Mouse (Mus musculus) forebrain, embryonic 16.5 days (tissue): Measurements from ENCODE around the gene Gon4l. TPM values are rescaled to one million over a fixed set of nuclear protein-coding genes. Genes with fewer than 3 reads are reported as not detected.
"Not testable (repeated sequence)": the region's sequence is repeated elsewhere in the genome, so short reads cannot be mapped to it uniquely, and the experiment has no call there.

Experiments
- ATAC-seq: fragments of 200-750 bp; cut with Nextera tagmentation; 2 replicates; pipeline ENCODE4 v1.8.0; 2017; ENCODE audit warnings: mild to moderate bottlenecking, moderate library complexity
- H3K27ac ChIP-seq: fragments of 300-500 bp; sonication (generic); 2 replicates; pipeline ENCODE4 v1.5.1; 2014; ENCODE audit warnings: low read length, control low read depth
- H3K27me3 ChIP-seq: fragments of 300-500 bp; sonication (generic); replicated peaks from 2 replicates; pipeline ENCODE4 v1.6.1; 2014; ENCODE audit warnings: low read length; ENCODE audit not compliant: control insufficient read depth, insufficient read depth
- H3K36me3 ChIP-seq: fragments of 300-500 bp; sonication (generic); 2 replicates; pipeline ENCODE4 v1.6.1; 2014; ENCODE audit not compliant: control insufficient read depth, insufficient read depth
- H3K4me1 ChIP-seq: fragments of 300-500 bp; sonication (generic); replicated peaks from 2 replicates; pipeline ENCODE4 v1.6.1; 2014; ENCODE audit warnings: low read length; ENCODE audit not compliant: control insufficient read depth, insufficient read depth
- H3K4me2 ChIP-seq: fragments of 300-500 bp; sonication (generic); 2 replicates; pipeline ENCODE4 v1.6.1; 2014; ENCODE audit warnings: mild to moderate bottlenecking, low read length, control low read depth
- H3K4me3 ChIP-seq: fragments of 300-500 bp; sonication (generic); replicated peaks from 2 replicates; pipeline ENCODE4 v1.5.1; 2014; ENCODE audit warnings: mild to moderate bottlenecking, low read length, control low read depth
- H3K9ac ChIP-seq: fragments of 300-500 bp; sonication (generic); replicated peaks from 2 replicates; pipeline ENCODE4 v1.6.1; 2014; ENCODE audit warnings: low read depth, low read length, control low read depth
- H3K9me3 ChIP-seq: fragments of 300-500 bp; sonication (generic); 2 replicates; pipeline ENCODE4 v1.6.1; 2016; ENCODE audit warnings: low read length; ENCODE audit not compliant: control insufficient read depth
- WGBS: fragments of 180-500 bp; shearing (Covaris S2); extraction: QIAGEN DNeasy Blood & Tissue Kit; methylation state at CpG from one replicate; pipeline ENCODE4 v1.1.7; 2014; 5-methylcytosine and 5-hydroxymethylcytosine counted together
- polyA plus RNA-seq: library from polyadenylated mRNA; unstranded; fragments of >200 nt; fragmentation: Nextera tagmentation; extraction: Ambion mirVana; gene quantifications from 2 replicates; pipeline ENCODE4 v1.2.1, GENCODE M21; 2015

Gon4l gene
- polyA plus RNA-seq = 13.6 and 17.3 TPM in 2 replicates

DNA sequence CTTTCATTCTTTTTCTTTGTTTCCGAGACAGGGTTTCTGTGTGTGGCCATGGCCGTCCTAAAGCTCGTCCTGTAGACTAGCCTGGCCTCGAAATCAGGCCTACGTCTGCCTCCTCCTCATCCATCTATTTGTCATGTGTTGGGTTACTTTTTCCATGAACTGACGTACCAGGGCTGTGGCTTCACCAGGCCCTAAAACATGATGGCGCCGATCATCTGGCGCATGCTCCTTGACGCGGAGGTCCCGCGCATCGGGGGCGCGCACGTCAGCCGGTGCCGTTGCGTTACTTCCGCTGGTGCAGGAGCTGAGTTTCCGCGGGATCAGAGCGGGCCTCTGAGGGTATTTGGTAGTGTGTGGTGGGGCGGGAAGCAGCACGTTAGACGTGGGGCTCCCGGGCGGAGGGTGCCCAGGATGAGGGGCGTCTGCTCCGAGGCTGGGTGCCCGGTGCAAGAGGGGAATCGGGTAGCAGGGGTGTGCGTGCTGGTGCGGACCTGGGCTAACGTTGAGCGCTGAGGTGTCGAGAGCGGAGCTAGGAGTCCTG lies at the start of gene Gon4l:
Gon4l (plus strand) TSS at position 281 of the 541 bp plus-strand sequence.
- 4% methylated on average over 20 of the region's 39 CpGs for WGBS
- peak; percentile 46 for ATAC-seq
- Histone ChIP-seq H3K4me2 (peak within 1 kb of the TSS; percentile 39), H3K4me3 (peak within 1 kb of the TSS; percentile 41), H3K9ac (peak within 1 kb of the TSS; percentile 54), H3K27ac (peak within 1 kb of the TSS; percentile 87)
- H3K9me3 ChIP-seq, H3K27me3 ChIP-seq, H3K36me3 ChIP-seq, H3K4me1 ChIP-seq: not testable (repeated sequence)

DNA sequence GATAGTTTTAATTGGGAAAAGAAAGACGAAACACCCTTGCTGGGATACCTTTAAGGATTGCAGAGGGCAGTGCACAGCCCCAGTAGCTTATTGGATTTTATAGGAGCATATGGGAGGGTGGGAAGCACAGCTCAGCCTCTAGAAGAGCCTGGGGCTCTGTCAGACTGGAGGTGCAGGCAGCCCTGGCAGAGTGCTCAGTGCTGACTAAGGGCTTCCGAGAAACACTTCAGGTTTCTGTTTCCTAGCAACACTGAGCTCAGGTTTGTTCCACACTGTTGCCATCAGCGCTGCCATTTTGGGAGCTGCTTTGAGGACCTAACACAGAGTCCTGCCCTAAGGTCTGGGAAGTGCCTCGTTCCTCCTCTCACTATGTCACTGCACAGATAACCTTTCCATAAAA lies 48.7 kb upstream of the Gon4l start:
- WGBS = 79% methylated on average over 1 of the region's 4 CpGs
- H3K27me3 ChIP-seq, H3K4me3 ChIP-seq, H3K36me3 ChIP-seq, H3K9me3 ChIP-seq, H3K9ac ChIP-seq, H3K27ac ChIP-seq, H3K4me2 ChIP-seq, H3K4me1 ChIP-seq, ATAC-seq: not testable (repeated sequence)

DNA sequence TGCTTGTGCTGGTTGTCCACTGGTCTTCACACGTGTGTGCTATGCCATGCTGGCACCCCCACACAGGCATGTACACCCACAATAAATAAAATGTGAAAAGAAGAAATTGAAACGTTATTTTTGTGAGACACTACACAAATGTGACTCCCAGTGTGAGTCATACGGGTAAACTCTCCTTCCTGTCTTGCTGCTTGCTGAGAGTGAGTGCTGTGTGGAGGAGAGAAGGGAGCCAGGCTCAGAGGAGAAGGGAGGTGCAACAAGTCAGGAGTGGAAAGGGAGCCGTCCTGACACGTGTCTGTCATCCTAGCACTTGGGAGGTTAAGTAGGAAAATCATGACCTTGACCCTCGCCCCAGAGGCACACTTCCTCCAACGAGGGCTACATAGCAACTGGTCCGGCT lies 48.2 kb upstream of the Gon4l start:
- H3K9ac ChIP-seq, H3K9me3 ChIP-seq, H3K4me2 ChIP-seq, H3K4me1 ChIP-seq, H3K27ac ChIP-seq, H3K4me3 ChIP-seq, H3K36me3 ChIP-seq, H3K27me3 ChIP-seq, ATAC-seq: not testable (repeated sequence)
- WGBS = no CpG with 5 or more reads among the region's 8 CpGs

DNA sequence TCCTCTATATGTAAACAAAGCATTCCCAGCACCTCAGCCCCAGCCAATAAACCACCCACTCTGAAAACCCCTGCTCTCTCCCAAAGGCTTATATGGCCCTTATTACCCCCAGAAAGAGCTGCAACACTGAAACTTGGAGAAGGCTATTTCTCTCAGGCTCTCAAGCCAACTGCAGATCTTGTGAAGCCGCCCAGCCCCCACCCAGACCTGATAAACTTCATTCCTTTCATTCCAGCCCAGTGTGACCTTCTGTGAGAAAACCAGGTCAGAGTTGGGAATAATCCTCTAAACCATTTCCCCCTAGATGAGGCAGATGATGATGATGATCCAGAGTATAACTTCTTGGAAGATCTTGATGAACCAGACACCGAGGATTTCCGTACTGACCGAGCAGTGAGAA lies 47.0 kb upstream of the Gon4l start:
- H3K9me3 ChIP-seq, H3K9ac ChIP-seq, H3K27me3 ChIP-seq, H3K4me1 ChIP-seq, H3K4me2 ChIP-seq, ATAC-seq, H3K4me3 ChIP-seq, H3K27ac ChIP-seq, H3K36me3 ChIP-seq: not testable (repeated sequence)
- no CpG with 5 or more reads among the region's 4 CpGs for WGBS

DNA sequence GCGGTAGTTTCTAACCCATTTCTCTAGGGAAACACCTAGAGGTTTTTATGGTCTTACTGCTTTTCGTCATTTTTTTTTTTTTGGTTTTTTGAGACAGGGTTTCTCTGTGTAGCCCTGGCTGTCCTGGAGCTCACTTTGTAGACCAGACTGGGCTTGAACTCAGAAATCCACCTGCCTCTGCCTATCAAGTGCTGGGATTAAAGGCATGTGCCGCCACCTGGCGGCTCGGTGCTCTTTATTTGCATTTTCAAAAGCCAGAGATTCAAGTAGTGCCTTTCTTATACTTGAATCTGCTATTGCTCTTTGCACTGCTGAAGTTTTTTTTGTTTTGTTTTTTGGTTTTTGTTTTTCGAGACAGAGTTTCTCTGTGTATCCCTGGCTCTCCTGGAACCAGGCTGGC lies 37.5 kb upstream of the Gon4l start:
- H3K36me3 ChIP-seq, H3K27me3 ChIP-seq, H3K9ac ChIP-seq, ATAC-seq, H3K4me3 ChIP-seq, H3K4me2 ChIP-seq, H3K4me1 ChIP-seq, H3K27ac ChIP-seq, H3K9me3 ChIP-seq: not testable (repeated sequence)
- 83% methylated on average over 6 of the region's 6 CpGs for WGBS

DNA sequence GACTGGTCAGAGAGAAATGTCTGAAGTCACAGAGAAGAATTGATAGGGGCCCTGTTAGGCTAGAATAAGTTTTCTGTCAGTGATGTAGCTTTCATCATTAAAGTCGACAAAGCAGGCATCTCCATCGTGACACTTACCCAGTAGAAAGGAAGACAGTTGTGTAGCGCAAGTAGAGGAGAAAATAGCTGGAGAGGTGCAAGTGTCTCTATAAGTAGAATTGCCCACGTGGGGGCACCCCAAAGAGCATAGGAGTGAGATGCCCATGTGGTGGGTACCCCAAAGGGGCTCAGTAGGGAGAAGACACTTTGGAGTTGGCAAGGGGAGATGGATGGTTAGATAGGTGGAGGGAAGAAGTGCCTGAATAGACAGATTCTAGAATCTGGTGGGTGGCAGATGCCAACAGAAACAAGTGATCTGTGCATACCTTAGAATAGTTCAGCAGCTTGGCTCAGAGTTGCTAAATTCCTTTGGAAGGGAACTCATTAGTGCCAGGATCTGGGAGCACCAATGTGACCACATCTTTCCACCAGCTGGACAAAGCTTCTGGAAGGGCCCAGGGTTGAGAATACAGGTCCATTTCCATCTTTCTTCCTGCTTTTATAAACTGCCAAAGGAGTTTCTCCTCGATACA lies 31.0 kb upstream of the Gon4l start:
- WGBS = 88% methylated on average over 5 of the region's 5 CpGs
- H3K4me1 ChIP-seq = no peaks in the 10 kb centered on the region

DNA sequence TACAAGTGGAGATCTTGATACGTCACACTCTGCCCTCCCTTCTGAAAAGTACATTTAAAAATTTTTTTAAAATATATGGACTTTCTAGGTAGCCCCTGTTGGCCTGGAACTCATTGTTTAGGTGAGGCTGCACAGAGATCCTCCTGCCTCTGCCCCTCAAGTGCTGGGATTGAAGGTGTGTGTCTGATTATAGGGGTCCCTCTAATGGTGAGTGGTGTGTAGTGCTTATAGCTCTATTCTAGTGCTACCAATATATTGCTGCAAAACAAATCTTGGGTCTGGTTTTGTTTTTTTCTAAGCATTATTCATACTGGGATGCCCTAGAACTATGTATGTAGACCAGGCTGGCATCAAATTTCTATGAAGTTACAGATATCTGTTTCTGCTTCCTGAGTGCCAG lies 9.3 kb upstream of the Gon4l start:
- Histone ChIP-seq H3K9me3 (no peaks in the 10 kb centered on the region), H3K9ac (no peak overlapping the region), H3K27me3 (no peaks in the 10 kb centered on the region), H3K4me3 (no peak overlapping the region), H3K36me3 (peaks cover 3% of the 10 kb centered on the region; the same call in 1 of the 2 replicates), H3K27ac (no peak overlapping the region), H3K4me2 (no peak overlapping the region), H3K4me1 (no peaks in the 10 kb centered on the region)
- ATAC-seq = no peak
- WGBS = no CpG with 5 or more reads among the region's 1 CpGs

More for the DNA sequence above, 31.0 kb upstream of the Gon4l start:
- Histone ChIP-seq H3K27ac (no peak overlapping the region), H3K4me2 (no peak overlapping the region), H3K9me3 (no peaks in the 10 kb centered on the region), H3K4me3 (no peak overlapping the region), H3K9ac (no peak overlapping the region), H3K36me3 (no peaks in the 10 kb centered on the region), H3K27me3 (no peaks in the 10 kb centered on the region)
- no peak for ATAC-seq

DNA sequence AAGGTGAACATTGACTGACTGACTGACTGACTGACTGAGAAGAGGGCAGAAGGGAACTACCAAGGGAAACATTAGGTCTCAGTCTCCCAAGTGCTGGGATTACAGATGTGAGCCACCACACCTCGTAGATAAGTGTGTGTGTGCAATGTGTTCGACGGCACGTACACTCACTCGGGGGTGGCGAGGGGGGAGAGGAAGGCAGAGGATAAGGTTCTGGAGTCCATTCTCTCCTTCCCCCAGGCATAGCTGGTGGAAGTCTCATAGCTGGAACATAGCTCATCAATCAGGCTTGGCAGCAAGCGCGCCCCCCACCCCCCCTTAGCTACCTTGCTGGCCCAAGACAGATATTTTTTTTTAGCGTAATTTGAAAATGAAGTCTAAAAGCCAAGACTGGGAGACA lies 7.8 kb upstream of the Gon4l start:
- no peaks in the 10 kb centered on the region for H3K9me3 ChIP-seq
- no peak overlapping the region for H3K9ac ChIP-seq
- H3K27ac ChIP-seq = no peak overlapping the region
- ATAC-seq = no peak
- 90% methylated on average over 9 of the region's 9 CpGs for WGBS
- no peak overlapping the region for H3K4me3 ChIP-seq
- H3K4me1 ChIP-seq = no peaks in the 10 kb centered on the region
- no peaks in the 10 kb centered on the region for H3K36me3 ChIP-seq
- no peaks in the 10 kb centered on the region for H3K27me3 ChIP-seq
- H3K4me2 ChIP-seq = no peak overlapping the region

DNA sequence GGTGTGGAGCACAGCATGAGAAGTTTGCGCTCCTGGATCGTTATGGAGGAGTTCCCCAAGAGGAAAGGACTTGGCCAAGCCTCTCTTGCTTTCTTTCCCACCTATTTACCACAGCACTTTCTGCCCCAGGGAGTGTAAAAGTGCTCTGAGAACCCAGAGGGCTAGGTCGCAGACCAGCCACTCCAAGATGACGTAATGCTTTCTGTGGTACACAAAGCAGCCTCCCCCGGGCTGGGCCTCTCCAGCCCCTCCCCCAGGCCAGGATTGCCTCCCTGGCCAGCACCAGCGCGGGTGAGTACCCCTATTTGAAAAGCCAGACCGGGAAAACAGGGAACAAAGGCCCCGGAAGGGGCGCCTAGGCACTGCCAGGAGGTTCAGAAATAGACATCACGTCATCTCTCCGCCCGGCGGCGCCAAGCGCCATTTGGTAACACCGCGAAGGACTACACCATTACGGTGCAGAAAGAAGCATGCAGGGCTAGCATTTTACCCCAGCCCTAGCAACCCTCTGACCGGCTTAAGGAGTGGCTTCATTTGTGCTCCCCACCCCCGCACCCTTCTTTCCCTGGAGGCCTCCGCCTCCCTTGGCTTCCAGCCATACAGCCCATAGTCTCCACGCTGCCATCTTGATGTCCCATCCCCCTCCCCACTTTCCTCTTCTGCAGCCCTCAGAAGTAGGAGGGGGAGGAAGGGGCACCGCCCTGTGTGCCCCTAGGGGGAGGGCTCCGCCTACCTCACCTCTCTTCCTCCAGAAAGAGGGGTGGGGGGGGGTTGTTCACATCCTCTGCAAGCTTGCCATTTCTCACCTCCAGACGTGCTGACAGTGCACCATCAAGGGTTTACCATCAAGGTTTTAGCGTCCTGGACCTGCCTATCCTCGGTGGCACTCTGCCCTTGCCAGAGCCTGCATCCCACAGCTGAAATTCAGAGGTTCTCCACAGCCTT lies 3.6 kb upstream of the Gon4l start:
- Histone ChIP-seq H3K9ac (peak overlapping the region; percentile 53), H3K27ac (peak overlapping the region; percentile 92), H3K4me2 (peak overlapping the region; percentile 42), H3K4me3 (peak overlapping the region; percentile 45)
- peak; percentile 81 for ATAC-seq
- H3K36me3 ChIP-seq, H3K9me3 ChIP-seq, H3K27me3 ChIP-seq, H3K4me1 ChIP-seq: not testable (repeated sequence)
- 2% methylated on average over 17 of the region's 28 CpGs for WGBS
